Mouse (Mus musculus) thymus, postnatal 10 days (tissue): ENCODE measurements around the gene Erich3.
A peak's percentile ranks its signal among the peaks of the same experiment; 100 is the strongest.
"Not testable (repeated sequence)": the region's sequence is repeated elsewhere in the genome, so short reads cannot be mapped to it uniquely, and the experiment has no call there.

Source experiments
- DNase-seq, 2 experiments: peaks; one replicate each; pipeline ENCODE4 v3.0.0; 2021; ENCODE audit warnings: low spot score in 2 of 2

Erich3 gene

DNA sequence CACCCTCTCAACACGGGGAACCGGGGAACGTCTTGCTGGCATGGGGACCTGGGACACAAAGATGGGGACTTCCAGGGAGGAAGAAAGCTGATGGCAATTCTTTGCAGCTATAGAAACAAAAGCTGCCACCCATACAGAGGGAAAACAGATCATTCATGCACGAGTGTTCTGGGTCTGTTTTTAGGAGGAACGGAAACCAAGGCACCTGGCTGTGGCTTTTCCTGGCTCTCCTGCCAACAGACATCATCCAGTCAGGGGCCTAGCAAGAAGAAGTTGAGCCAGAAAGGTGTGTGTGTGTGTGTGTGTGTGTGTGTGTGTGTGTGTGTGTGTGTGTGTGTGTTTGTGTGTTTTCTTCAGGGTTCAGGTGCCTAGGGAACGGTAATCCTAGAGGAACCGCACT is at the start of gene Erich3:
TSS of gene Erich3 (plus strand) at position 315 of the 400 bp plus-strand sequence.
- peak in 1 of 2 experiments; percentile 12 for DNase-seq

- no peak for DNase-seq
Measured at GRCm38 (mm10) chr3:154614771-154615170, 48.9 kb upstream of the Erich3 start.

DNA sequence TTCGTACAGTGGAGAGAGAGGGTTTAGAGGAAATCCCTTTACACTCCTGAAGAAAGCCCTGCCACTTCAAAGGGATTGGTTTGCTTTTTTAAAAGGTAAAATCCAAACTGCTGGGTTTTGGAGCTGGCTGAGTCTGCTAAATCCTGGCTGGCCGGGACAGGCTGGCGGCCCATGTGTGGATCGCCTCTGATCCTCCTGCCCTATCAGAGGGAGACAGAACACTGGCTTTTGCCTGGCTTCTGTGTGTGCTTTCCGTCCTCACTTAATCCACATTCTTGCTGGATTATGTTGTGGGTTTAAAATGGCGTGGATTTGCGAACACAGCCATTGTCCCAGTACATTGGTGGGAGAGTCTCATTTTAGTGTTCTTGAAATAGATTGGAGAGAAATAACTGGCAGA is 48.4 kb upstream of the Erich3 start:
- no peak for DNase-seq

GRCm38 (mm10) chr3:154616106-154616505 is 47.6 kb upstream of the Erich3 start:
- no peak for DNase-seq

DNA sequence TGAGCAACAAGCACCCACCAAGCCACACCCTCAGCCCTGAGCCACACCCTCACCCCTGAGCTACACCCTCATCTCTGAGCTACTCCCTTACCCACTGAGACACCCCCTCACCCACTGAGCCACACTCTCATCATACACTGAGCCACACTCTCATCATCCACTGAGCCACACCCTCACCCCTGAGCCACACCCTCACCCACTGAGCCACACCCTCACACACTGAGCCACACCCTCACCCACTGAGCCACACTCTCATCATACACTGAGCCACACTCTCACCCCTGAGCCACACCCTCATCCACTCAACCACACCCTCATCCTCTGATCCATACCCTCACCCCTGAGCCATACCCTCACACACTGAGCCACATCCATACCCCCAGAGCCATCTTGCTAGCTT is 35.4 kb upstream of the Erich3 start:
- no peak for DNase-seq

DNA sequence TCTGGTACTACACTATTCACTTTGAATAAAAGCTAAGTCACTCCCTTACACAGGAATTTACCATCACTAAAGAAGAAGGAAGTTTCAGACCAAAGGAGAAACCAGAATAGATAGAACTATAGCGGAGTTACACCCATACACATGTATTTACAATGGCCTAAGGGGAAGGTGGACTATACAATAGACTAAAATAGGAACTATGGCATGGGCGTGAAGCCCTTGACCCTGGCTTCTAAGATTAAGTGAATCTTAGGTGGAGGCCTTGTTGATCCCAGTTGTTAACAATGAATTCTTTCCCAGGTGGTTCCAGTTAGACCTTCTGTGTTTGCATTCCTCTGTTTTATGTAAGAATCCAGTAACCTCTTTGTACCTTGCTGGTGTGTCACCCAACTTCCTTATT is 32.4 kb upstream of the Erich3 start:
- DNase-seq: not testable (repeated sequence)

GRCm38 (mm10) chr3:154633091-154633490 is 30.6 kb upstream of the Erich3 start:
- DNase-seq: no peak

- DNase-seq: no peak
Measured at GRCm38 (mm10) chr3:154646638-154647442, 16.8 kb upstream of the Erich3 start.

- no peak for DNase-seq
Measured at GRCm38 (mm10) chr3:154647443-154647780, 16.2 kb upstream of the Erich3 start.

GRCm38 (mm10) chr3:154649411-154650285 is 14.0 kb upstream of the Erich3 start:
- DNase-seq: no peak

GRCm38 (mm10) chr3:154651192-154651821 is 12.4 kb upstream of the Erich3 start:
- DNase-seq: no peak

GRCm38 (mm10) chr3:154652581-154653420 is 10.9 kb upstream of the Erich3 start:
- DNase-seq: peak; percentile 34 to 76

DNA sequence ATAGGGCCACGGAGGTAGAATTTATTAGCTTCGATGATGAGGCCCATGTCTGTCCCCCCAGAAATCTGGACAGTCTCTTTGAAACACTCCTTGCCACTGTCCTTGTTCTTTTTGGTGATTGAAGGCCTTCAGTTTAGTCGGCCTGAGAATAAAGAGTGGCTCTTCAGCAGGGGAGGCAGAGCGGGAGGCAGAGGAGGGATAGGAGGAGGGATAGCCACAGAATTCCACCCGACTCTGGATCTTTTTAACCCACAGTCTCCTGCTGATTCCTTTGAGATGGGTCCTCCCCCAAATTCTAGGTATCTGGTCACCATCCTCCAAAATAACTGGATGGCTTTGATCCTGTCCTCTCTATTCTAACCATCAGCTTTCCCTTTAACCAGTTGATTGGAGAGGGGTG is 10.2 kb upstream of the Erich3 start:
- DNase-seq: no peak

GRCm38 (mm10) chr3:154654284-154654683 is 9.4 kb upstream of the Erich3 start:
- DNase-seq: no peak

GRCm38 (mm10) chr3:154654901-154655300 is 8.8 kb upstream of the Erich3 start:
- DNase-seq: no peak

DNA sequence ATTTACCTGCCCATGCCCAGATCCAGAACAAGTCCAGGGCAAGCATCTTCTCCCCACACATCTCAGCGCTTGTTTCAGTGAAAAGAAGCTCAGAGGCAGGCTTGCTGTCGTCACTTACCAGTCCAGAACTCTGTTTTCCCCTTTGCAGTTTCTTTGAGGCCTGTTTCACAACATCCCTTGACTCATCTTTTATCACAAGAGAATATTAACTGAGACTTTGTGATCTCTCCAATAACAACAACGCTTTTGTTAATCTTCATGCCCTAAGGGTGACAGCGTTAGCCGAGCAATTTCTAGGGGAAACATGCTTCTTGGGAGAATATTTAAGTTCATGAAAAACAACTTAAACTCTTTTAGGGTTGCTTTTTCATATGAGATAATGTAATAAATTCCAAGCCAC is 7.9 kb upstream of the Erich3 start:
- DNase-seq: no peak

DNA sequence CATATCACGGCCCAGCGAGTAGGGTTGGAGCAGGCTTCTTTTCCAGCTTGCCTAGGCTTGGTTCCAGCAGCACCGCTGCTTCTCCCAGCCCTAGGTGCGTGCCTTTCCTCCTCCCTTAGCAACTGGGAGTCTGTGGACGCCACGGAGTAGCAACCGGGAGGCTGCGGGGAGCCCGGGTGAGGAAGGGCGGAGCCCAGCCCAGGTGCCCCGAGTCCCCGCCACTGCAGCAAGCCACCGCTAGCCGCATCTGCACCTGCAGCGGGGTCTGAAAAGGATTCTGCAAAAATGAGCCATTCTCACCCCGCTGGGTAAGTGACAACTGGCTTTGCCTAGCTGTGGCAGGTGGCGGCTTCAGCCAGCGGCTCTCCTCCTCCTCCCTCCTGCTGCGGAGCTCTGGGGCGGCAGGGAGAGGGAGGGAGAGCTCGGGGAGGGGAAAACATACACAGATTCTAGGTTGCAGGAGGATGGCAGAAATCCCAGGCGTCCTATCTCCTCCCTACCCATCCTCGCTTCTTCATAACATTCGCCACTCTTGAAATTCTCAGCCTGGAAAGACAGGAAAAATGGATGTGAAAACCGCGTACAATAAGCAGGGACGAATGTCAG is 420 bp downstream of the Erich3 start:
- peak; percentile 66 to 78 for DNase-seq

DNA sequence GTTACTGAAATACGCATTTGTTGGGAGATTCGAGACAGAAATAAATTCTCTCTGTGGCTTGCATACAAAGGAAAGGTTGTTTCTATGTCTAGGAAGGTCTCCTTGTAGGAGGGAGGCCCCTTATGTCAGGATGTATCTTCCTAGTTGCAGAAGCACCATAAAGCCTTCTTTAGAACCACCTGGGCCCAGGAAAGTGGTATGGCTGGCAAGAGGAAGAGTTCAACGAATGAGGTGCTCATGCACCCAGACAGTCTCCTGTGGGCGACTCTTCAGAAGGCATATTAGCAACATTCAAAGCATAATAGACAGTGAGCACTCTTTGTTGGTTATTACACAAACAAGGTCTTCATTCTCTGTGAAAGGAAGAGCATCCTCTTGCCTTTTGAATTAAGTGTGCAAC is 977 bp downstream of the Erich3 start:
- DNase-seq: no peak

- DNase-seq: no peak
Measured at GRCm38 (mm10) chr3:154668485-154668884, 4.8 kb downstream of the Erich3 start.

DNA sequence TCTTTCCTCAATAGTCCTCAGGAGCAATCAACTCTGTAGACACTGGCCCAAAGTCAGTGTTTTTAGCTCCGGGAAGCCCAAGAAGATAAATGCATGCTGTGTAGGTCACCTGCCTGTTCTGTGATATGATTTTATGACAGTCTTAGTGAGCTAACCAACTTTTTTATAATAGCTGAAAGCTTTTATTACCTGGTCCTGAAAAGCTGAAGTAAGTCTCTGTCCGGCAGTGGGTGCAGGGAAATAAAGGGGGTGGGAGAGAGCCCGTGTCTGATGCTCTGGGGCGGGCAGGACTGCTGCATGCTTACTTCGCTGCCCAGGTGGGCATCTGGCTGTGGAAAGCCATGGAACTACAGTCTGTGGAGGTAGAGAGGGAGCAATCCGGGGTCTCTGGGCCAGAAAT is 6.9 kb downstream of the Erich3 start:
- DNase-seq: no peak

DNA sequence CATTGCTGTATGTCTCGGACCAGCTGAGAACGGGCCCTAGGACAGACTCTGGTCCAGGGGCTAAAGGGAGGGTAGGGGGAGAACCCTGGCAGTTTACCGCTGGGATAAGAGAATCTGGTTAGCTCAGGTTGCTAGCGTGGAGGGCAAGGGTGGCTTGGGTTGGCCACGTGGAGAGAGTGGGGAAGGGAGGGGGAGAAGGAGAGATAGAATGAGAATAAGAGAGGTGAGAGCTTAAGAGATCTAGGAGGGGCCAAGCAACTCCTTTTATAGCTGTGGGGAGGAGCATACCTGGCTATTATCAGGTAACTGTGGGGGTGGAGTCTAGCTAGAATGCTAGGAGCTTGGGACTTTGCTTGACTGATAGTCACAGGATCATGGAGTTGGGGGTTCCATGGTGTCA is 7.4 kb downstream of the Erich3 start:
- no peak for DNase-seq
